Mouse (Mus musculus) embryo, embryonic 9.5 days (tissue): Measurements from ENCODE around the gene Ppp1r9b.
A peak's percentile ranks its signal among the peaks of the same experiment; 100 is the strongest.
"Not testable (repeated sequence)": the region's sequence is repeated elsewhere in the genome, so short reads cannot be mapped to it uniquely, and the experiment has no call there.

ENCODE experiments used
- DNase-seq: peaks from one replicate; pipeline ENCODE4 v3.0.0-alpha.2; 2017; ENCODE audit errors: extremely low spot score

Gene Ppp1r9b

GRCm38 (mm10) chr11:94990749-94991577 is at the start of gene Ppp1r9b:
TSS of gene Ppp1r9b (plus strand) at chr11:94991035.
- peak; percentile 94 for DNase-seq

GRCm38 (mm10) chr11:94941121-94941520 is 49.7 kb upstream of the Ppp1r9b start:
- DNase-seq = no peak

GRCm38 (mm10) chr11:94941776-94942175 is 49.1 kb upstream of the Ppp1r9b start:
- DNase-seq = no peak

GRCm38 (mm10) chr11:94942282-94943023 is 48.4 kb upstream of the Ppp1r9b start:
- peak; percentile 28 for DNase-seq

- DNase-seq = no peak
Observed at GRCm38 (mm10) chr11:94943054-94943453, 47.8 kb upstream of the Ppp1r9b start.

- DNase-seq = no peak
Observed at GRCm38 (mm10) chr11:94944295-94944694, 46.5 kb upstream of the Ppp1r9b start.

- no peak for DNase-seq
Observed at GRCm38 (mm10) chr11:94945236-94945635, 45.6 kb upstream of the Ppp1r9b start.

- peak; percentile 47 for DNase-seq
Observed at GRCm38 (mm10) chr11:94952169-94952568, 38.7 kb upstream of the Ppp1r9b start.

- no peak for DNase-seq
Observed at GRCm38 (mm10) chr11:94955103-94955502, 35.7 kb upstream of the Ppp1r9b start.

- no peak for DNase-seq
Observed at GRCm38 (mm10) chr11:94957693-94958064, 33.2 kb upstream of the Ppp1r9b start.

- DNase-seq = peak; percentile 18
Observed at GRCm38 (mm10) chr11:94958065-94958858, 32.6 kb upstream of the Ppp1r9b start.

- DNase-seq = no peak
Observed at GRCm38 (mm10) chr11:94962534-94963101, 28.2 kb upstream of the Ppp1r9b start.

- DNase-seq = no peak
Observed at GRCm38 (mm10) chr11:94967419-94967818, 23.4 kb upstream of the Ppp1r9b start, which contains the start of gene Hils1. TSS of gene Hils1 (plus strand) at chr11:94967593.

- DNase-seq = no peak
Observed at GRCm38 (mm10) chr11:94968187-94968586, 22.6 kb upstream of the Ppp1r9b start.

GRCm38 (mm10) chr11:94969709-94970108 is 21.1 kb upstream of the Ppp1r9b start:
- not testable (repeated sequence) for DNase-seq

GRCm38 (mm10) chr11:94970210-94970943 is 20.5 kb upstream of the Ppp1r9b start:
- peak; percentile 67 for DNase-seq

GRCm38 (mm10) chr11:94971895-94972615 is 18.8 kb upstream of the Ppp1r9b start:
- DNase-seq = no peak

- no peak for DNase-seq
Observed at GRCm38 (mm10) chr11:94972887-94973286, 17.9 kb upstream of the Ppp1r9b start.

GRCm38 (mm10) chr11:94973313-94973712 is 17.5 kb upstream of the Ppp1r9b start:
- no peak for DNase-seq

GRCm38 (mm10) chr11:94974951-94975350 is 15.9 kb upstream of the Ppp1r9b start:
- no peak for DNase-seq
